Mouse (Mus musculus): Measurements from ENCODE around the gene Bud23. TPM values are rescaled to one million over a fixed set of nuclear protein-coding genes. Genes with fewer than 3 reads are reported as not detected.

The Bud23 gene
- total RNA-seq, 2 experiments from 2014 or later = 25.8 to 26.2 TPM

DNA sequence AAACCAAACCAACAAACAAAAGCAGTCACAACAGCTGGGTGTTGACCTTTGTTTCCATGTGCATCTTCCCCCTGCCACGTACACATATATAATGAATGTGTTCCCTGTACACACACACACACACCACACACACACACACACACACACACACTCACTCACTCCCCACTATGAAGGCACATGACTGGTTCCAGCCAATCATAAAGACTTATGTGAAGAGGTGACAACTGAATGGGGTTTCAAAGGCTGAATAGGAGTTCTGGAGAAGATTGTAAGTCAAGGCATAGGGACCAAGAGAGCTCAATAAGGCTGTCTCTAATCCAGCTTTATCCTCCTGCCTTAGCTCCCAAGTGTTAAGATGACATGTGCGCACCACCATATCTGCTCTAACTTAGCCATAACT is 14.8 kb upstream of the Bud23 start:
- H3K4me3 ChIP-seq = no peak overlapping the region
- intact Hi-C loops (cut with DNase I) = no loop called here
- TF ChIP-seq CTCF (IDR thresholded peaks at IDR 0.05) = no peak
- H3K27ac ChIP-seq = no peak overlapping the region
- no peak for DNase-seq

DNA sequence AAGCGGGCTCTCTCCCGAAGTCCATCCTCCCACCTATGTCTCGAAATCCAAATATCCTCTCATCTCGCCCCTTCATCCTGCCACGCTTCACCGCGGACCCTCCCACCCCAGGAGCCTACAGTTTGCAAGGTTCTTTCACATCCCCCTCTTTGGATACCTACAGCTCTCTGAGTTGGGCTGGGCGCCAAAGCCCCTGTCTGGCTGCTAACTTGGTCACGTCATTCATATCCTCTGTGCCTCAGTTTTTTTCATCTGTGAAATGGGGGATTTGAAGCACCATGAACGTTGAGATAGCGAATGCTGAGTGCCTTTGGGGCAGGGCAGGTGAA is 13.7 kb upstream of the Bud23 start:
- Histone ChIP-seq H3K27ac (peak overlapping the region; percentile 80; the same call in 1 of the 2 replicates), H3K4me3 (peak overlapping the region; percentile 88)
- intact Hi-C loops (cut with DNase I) = no loop called here
- no peak for DNase-seq
- TF ChIP-seq CTCF (IDR thresholded peaks at IDR 0.05) = no peak

DNA sequence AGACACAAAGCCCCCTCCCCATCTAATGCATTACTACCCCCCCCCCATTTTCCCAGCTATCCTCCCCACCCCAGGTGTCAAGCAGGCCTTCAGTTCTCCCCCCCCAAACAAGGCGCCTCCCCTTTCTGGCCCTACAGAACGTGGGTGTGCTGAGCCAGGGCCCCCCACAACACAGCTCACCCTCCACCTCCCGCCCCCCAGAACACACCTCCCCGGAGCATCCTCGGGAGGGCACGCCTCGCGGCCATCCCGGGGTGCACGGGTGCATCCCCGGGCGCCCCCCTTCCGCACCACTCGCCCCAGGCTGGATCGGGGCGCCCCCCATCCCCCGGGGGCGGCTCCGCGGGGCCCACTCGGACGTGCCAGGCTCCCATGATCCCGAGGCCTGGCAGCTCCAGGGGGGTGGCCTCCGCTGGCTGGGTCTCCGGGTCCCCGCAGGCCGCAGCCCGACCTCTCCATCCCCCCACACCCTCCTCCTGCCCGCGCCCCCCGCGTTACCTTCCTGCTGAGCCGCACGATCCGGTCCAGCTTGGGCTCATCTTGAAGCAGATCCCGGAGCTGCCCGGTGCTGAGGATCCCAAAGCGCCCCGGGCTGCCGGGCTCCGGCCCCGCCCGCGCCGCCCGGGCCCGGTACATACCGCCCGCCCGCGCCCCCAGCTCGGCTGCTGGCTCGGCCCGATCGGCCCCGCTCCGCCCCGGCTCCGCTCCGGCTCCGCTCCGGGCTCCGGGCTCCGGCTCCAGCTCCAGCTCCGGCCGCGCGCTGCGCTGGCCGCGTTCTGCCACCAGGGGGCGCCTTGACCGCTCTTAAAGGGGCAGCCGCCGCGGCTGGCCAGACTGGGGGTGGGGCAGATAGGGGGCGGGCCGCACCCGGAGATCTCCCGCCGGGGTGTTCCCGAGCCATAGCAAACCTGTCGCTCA is 13.1 kb upstream of the Bud23 start, which contains the start of gene Vps37d:
Vps37d (minus strand) TSS at position 703 of the 918 bp plus-strand sequence.
- peak; percentile 92 for TF ChIP-seq CTCF (IDR thresholded peaks at IDR 0.05)
- peak within 1 kb of the TSS; percentile 80 for H3K27ac ChIP-seq
- DNase-seq = peak; percentile 95
- intact Hi-C loops (cut with DNase I) = no loop called here
- peak within 1 kb of the TSS; percentile 88 for H3K4me3 ChIP-seq

DNA sequence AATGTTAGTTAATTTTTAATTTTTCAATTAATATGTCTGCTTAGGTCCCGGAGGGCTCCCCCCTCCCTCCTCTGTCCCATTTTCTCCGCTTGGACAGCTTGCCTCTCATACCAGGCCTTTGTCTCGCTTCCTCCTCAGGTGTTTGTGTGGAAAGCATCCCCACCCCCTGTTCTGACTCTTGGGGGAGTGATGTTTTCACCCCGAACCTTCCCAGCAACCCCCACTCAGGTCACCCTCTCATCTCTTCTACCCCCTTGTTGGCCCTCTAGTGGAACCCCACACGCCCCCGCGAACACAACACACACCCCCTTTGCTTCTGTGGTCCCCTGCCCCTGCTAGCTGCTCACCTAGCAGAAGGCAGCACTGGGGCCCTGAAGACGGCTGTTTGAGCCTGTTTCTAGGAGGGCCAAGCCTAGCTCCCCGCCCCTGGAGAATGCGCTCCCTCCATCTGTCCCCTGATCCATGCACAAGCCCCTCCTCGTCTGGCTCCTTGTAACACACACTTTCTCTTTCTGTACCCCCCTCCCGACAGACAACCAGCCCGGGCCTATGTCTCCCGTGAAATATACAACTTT is 12.3 kb upstream of the Bud23 start:
- intact Hi-C loops (cut with DNase I) = no loop called here
- DNase-seq = no peak
- no peak overlapping the region for H3K27ac ChIP-seq
- no peak for TF ChIP-seq CTCF (IDR thresholded peaks at IDR 0.05)
- H3K4me3 ChIP-seq = peak overlapping the region; percentile 88

DNA sequence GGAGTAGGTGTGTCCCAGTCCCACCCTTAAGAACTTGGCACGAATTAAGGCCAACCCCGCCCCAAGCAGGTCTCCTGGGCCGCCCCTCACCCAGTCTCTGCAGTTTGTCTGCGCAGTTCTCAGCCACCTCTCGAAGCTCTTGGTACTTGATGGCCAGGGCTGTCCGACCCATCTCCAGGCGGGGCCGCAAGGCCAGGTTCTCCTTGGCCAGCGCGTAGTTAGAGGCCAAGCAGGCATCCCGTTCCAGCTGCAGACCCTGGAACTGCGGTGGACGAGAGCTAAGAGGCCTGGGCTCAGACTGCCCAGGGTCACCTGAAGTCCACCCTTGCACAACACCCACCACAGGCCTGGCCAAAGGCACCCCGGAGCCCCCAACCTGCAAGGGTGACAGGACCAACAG is 11.6 kb upstream of the Bud23 start:
- no peak for DNase-seq
- Histone ChIP-seq H3K4me3 (no peak overlapping the region), H3K27ac (no peak overlapping the region)
- intact Hi-C loops (cut with DNase I) = no loop called here
- no peak for TF ChIP-seq CTCF (IDR thresholded peaks at IDR 0.05)

DNA sequence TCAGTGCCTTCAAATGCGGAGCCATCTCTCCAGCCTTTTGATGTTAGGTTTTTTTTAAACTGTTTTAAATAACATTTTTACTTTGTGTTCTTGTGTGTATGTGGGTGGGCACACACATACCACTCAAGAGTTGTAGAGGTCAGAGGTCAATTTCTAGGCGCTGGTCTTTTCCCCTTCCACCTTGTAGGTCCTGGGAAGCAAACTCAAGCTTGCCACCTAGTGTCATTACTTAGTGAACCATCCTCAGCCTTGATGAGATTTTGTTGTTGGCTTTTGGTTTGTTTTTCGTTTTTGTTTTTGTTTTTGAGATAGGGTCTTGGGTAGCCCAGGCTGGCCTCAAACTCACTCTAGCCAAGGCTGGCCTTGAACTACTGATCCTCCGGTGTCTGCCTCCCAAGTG is 10.9 kb upstream of the Bud23 start:
- TF ChIP-seq CTCF (IDR thresholded peaks at IDR 0.05) = no peak
- H3K27ac ChIP-seq = no peak overlapping the region
- no peak for DNase-seq
- intact Hi-C loops (cut with DNase I) = no loop called here
- H3K4me3 ChIP-seq = no peak overlapping the region

DNA sequence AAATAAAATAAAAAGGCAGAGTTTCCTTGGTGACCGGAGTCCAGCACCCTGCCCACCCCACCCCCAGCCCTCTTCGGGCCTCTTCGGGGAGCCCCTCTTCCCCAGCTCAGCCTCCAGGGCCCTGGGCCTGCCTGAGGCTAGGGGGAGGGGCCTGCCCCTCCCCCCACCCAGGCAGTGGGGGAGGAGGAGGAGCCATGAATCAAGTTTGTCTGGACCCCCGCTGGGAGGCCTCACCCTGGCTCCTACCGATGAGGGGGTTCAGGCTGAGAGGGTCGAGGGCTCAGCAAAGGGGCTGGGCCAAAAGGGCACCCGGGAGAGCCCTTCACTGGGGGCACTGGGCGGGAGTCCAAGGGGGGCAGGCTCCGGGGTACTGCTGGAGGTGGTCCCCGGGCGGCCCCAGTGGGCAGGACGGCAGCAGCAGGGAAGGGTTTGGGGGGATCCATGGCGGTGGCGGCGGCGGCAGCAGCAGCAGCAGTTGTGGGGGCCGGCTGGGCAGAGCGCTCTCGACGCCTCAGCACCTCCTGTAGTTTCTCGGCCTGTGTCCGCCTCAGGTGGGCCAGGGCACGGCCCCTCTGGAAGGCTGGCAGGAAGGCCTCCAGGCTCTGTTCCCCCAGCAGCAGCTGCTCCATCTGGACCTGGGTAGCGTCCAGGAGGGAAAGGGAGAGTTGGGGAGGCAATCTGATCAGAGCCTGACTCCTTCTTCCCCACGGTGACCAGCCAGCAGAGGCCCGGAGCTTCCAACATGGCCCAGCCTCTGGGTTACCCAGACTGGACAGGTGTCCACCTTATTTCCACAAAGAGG is 8.8 kb upstream of the Bud23 start:
- H3K27ac ChIP-seq = no peak overlapping the region
- DNase-seq = no peak
- H3K4me3 ChIP-seq = no peak overlapping the region
- intact Hi-C loops (cut with DNase I) = no loop called here
- no peak for TF ChIP-seq CTCF (IDR thresholded peaks at IDR 0.05)

DNA sequence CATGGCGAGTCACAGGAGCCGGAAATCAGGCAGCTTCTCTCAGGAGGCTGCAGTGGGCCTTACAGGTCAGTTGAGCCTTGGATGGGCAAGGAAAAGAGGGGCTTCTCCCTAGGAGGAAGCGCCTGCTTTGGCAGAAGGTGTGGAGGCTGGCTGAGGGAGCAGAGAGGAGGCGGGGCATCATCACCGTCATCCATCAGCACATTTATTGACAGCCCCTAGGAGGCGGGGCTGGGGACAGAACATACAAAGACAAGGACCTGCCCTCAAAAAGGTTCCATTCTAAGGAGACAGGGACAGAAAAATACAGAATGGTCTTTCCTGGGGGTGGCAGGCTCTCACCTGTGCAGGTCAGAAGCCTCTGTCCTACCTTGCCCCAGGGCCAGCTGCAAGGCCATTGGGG is 8.0 kb upstream of the Bud23 start:
- no peak overlapping the region for H3K27ac ChIP-seq
- no peak for DNase-seq
- no peak for TF ChIP-seq CTCF (IDR thresholded peaks at IDR 0.05)
- no peak overlapping the region for H3K4me3 ChIP-seq
- intact Hi-C loops (cut with DNase I) = no loop called here

DNA sequence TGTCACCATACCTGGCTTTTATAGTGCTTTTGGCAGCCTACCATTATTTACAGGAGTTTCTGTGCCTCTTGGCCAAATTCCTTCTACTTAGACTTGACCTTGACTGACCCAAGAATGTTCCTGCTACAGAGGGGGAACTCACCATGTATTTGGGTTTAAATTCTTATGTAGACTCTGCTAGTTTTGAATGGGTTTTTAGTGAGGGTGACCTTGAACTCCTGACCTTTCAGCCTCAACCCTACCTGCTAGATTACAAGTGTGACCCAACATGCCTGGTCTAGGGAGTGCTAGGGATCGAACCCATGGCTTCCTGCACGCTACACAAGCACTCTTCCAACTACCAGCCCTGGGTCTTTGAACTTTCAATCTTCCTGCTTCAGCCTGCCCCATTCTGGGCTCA is 7.3 kb upstream of the Bud23 start:
- DNase-seq = no peak
- intact Hi-C loops (cut with DNase I) = no loop called here
- TF ChIP-seq CTCF (IDR thresholded peaks at IDR 0.05) = no peak
- Histone ChIP-seq H3K27ac (no peak overlapping the region), H3K4me3 (no peak overlapping the region)

DNA sequence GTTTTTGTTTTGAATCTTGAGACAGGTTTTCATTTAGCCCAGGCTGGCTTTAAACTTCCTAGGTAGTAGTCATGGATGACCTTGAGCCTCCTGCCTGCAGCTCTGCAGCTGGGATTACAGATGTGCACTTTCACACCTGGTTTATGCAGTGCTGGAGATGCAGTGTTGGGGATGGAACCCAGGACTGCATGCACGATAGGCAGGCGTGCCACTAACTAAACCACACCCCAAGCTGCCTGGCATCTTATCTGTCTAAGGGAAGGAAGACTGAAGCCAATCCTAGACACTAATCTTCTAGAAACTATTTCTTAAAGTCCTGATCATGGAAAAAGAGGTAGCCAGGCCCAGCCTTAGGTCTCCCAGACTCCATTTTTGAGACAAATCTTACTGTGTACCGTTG is 5.7 kb upstream of the Bud23 start:
- intact Hi-C loops (cut with DNase I) = no loop called here
- no peak for TF ChIP-seq CTCF (IDR thresholded peaks at IDR 0.05)
- H3K4me3 ChIP-seq = no peak overlapping the region

DNA sequence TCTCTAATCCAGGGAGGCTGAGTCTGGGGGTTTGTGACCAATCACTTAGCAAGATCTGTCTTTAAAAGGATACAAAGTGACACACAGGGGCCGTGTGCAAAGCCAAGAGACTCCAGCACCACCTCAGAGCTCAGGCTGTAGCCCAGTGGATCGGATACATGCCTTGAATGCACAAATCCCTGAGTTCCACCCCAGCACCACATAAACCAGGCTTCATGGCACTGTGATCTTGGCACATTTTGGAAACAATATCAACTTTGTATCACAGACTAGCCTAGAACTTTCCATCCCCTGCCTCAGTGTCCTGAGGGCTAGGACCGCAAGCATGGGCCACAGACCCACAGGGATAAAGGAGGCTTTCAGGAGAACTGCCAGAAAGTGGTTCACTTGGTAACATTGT is 1.2 kb upstream of the Bud23 start:
- Histone ChIP-seq H3K4me3 (peak overlapping the region; percentile 81), H3K27ac (no peak overlapping the region)
- intact Hi-C loops (cut with DNase I) = no loop called here
- no peak for DNase-seq
- TF ChIP-seq CTCF (IDR thresholded peaks at IDR 0.05) = no peak

More for the DNA sequence above, 5.7 kb upstream of the Bud23 start:
- no peak overlapping the region for H3K27ac ChIP-seq
- DNase-seq = no peak

DNA sequence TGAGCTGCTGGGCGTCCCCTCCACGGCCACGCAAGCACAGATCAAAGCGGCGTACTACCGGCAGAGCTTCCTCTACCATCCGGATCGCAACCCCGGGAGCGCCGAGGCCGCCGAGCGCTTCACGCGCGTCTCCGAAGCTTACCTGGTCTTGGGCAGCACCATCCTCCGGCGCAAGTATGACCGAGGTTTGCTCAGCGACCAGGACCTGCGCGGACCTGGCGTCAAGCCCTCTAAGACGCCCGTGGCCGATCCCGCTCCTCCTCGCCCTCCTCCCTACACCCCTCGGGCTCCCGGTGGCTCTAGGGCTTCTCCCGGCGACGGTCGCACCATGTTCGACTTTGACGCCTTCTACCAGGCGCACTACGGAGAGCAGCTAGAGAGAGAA is 385 bp downstream of the Bud23 start:
- peak overlapping the region; percentile 96 for H3K27ac ChIP-seq
- TF ChIP-seq CTCF (IDR thresholded peaks at IDR 0.05) = no peak
- intact Hi-C loops (cut with DNase I) = loop anchor here (5.0 kb wide), 1 partner anchor 52 kb away; no protein-coding TSS in a partner anchor
- H3K4me3 ChIP-seq = peak overlapping the region; percentile 81
- peak; percentile 57 for DNase-seq
